Mouse (Mus musculus) olfactory bulb, adult 2 months (tissue): Measurements from ENCODE around the gene Mvb12b.

Source experiments
- CTCF ChIP-seq: fragments of 200-500 bp; IDR thresholded peaks from 2 replicates; pipeline ENCODE4 v1.5.1; 2012; ENCODE audit warnings: low read depth, mild to moderate bottlenecking, low read length, moderate library complexity; ENCODE audit not compliant: insufficient read depth
- POLR2A ChIP-seq: fragments of 200-500 bp; IDR thresholded peaks from 2 replicates; pipeline ENCODE4 v1.6.1; 2012; ENCODE audit warnings: mild to moderate bottlenecking, low read depth, low read length, moderate library complexity; ENCODE audit not compliant: insufficient read depth

GRCm38 (mm10) chr2:33919934-33920615, 32.3 kb upstream of the Mvb12b start:
- no peak for TF ChIP-seq POLR2A
- no peak for TF ChIP-seq CTCF
